Mouse (Mus musculus) thymus, adult 2 months (tissue): ENCODE results near the gene Kndc1. TPM values are rescaled to one million over a fixed set of nuclear protein-coding genes. Genes with fewer than 3 reads are reported as not detected.

ENCODE experiments used
- DNase-seq: peaks from one replicate; pipeline ENCODE4 v3.0.0; 2021
- H3K27ac ChIP-seq: fragments of 200-500 bp; 2 replicates; pipeline ENCODE4 v1.5.1; 2012; ENCODE audit warnings: low read length, control low read depth; ENCODE audit not compliant: control insufficient read depth, insufficient read depth
- H3K27me3 ChIP-seq: fragments of 200-500 bp; 2 replicates; pipeline ENCODE4 v1.6.1; 2012; ENCODE audit warnings: mild to moderate bottlenecking, low read length, moderate library complexity, mixed read lengths; ENCODE audit not compliant: control insufficient read depth, insufficient read depth
- H3K36me3 ChIP-seq: fragments of 200-500 bp; 2 replicates; pipeline ENCODE4 v1.6.1; 2012; ENCODE audit warnings: mild to moderate bottlenecking, low read length, moderate library complexity; ENCODE audit not compliant: control insufficient read depth, insufficient read depth
- H3K4me1 ChIP-seq: fragments of 200-500 bp; replicated peaks from 2 replicates; pipeline ENCODE4 v1.6.1; 2012; ENCODE audit warnings: low read length; ENCODE audit not compliant: control insufficient read depth, insufficient read depth
- H3K4me3 ChIP-seq: fragments of 200-500 bp; 2 replicates; pipeline ENCODE4 v1.5.1; 2012; ENCODE audit warnings: mild to moderate bottlenecking, low read length, control low read depth, moderate library complexity; ENCODE audit not compliant: control insufficient read depth, insufficient read depth
- CTCF ChIP-seq: fragments of 200-500 bp; IDR thresholded peaks from 2 replicates; pipeline ENCODE4 v1.5.1; 2012; ENCODE audit warnings: mild to moderate bottlenecking, control low read depth, low read length, moderate library complexity, borderline replicate concordance; ENCODE audit not compliant: control insufficient read depth, poor library complexity, insufficient read depth; ENCODE audit errors: extremely low read depth
- POLR2A ChIP-seq: fragments of 200-500 bp; IDR thresholded peaks from 2 replicates; pipeline ENCODE4 v1.6.1; 2012; ENCODE audit warnings: mild to moderate bottlenecking, low read length, control low read depth, moderate library complexity; ENCODE audit not compliant: control insufficient read depth, poor library complexity, insufficient read depth; ENCODE audit errors: extremely low read depth
- WGBS: fragments of 180-500 bp; shearing (Covaris S2); methylation state at CpG from one replicate; pipeline ENCODE4 v1.1.7; 2018; 5-methylcytosine and 5-hydroxymethylcytosine counted together
- polyA plus RNA-seq: library from polyadenylated mRNA; depleted of rRNA; stranded (reverse); fragments of >200 nt; gene quantifications from 2 replicates; pipeline ENCODE4 v1.2.3, GENCODE M21; 2012

Gene Kndc1
- polyA plus RNA-seq, 1 experiment = 4.8 TPM

GRCm38 (mm10) chr7:139937138-139937537 is 42.6 kb downstream of the Kndc1 start:
- no peaks in the 10 kb centered on the region for H3K4me1 ChIP-seq
- H3K4me3 ChIP-seq = no peak overlapping the region
- DNase-seq = no peak
- H3K27ac ChIP-seq = no peak overlapping the region
- H3K27me3 ChIP-seq = 0 out of 2 replicates have a peak, but pooled peaks cover 4% of the 10 kb centered on the region
- WGBS = 76% methylated on average over 3 of the region's 3 CpGs
- TF ChIP-seq POLR2A (no peak), CTCF (no peak)
- H3K36me3 ChIP-seq = no peaks in the 10 kb centered on the region

- no peak overlapping the region for H3K4me3 ChIP-seq
- DNase-seq = no peak
- no peaks in the 10 kb centered on the region for H3K4me1 ChIP-seq
- H3K27me3 ChIP-seq = peaks cover 6% of the 10 kb centered on the region; the same call in 1 of the 2 replicates
- WGBS = 81% methylated on average over 5 of the region's 5 CpGs
- no peak for TF ChIP-seq POLR2A
- no peak for TF ChIP-seq CTCF
- H3K27ac ChIP-seq = no peak overlapping the region
- no peaks in the 10 kb centered on the region for H3K36me3 ChIP-seq
Measured at GRCm38 (mm10) chr7:139937810-139938209, 43.3 kb downstream of the Kndc1 start.

- 74% methylated on average over 16 of the region's 16 CpGs for WGBS
- Histone ChIP-seq H3K27ac (no peak overlapping the region), H3K27me3 (peaks cover 20% of the 10 kb centered on the region), H3K4me3 (no peak overlapping the region), H3K4me1 (no peaks in the 10 kb centered on the region; the same call in 1 of the 2 replicates), H3K36me3 (no peaks in the 10 kb centered on the region)
- no peak for TF ChIP-seq POLR2A
- TF ChIP-seq CTCF = no peak
- no peak for DNase-seq
Measured at GRCm38 (mm10) chr7:139940476-139941209, 46.1 kb downstream of the Kndc1 start.

GRCm38 (mm10) chr7:139943674-139944281 is 49.3 kb downstream of the Kndc1 start, which contains the start of gene Utf1:
TSS of gene Utf1 (plus strand) at chr7:139943789.
- Histone ChIP-seq H3K4me1 (no peaks in the 10 kb centered on the region; the same call in 1 of the 2 replicates), H3K4me3 (no peak within 1 kb of the TSS; the same call in 1 of the 2 replicates), H3K27ac (no peak within 1 kb of the TSS), H3K27me3 (peaks cover 20% of the 10 kb centered on the region), H3K36me3 (no peaks in the 10 kb centered on the region)
- DNase-seq = no peak
- no peak for TF ChIP-seq POLR2A
- TF ChIP-seq CTCF = no peak
- WGBS = 2% methylated on average over 59 of the region's 59 CpGs

GRCm38 (mm10) chr7:139944291-139945240 is 50.1 kb downstream of the Kndc1 start:
- Histone ChIP-seq H3K27me3 (peaks cover 20% of the 10 kb centered on the region), H3K36me3 (no peaks in the 10 kb centered on the region), H3K4me3 (no peak overlapping the region; the same call in 1 of the 2 replicates), H3K4me1 (peaks cover under 1% of the 10 kb centered on the region), H3K27ac (no peak overlapping the region)
- TF ChIP-seq POLR2A (no peak), CTCF (no peak)
- no peak for DNase-seq
- WGBS = 13% methylated on average over 68 of the region's 68 CpGs

- DNase-seq = no peak
- Histone ChIP-seq H3K4me3 (no peak overlapping the region), H3K4me1 (peaks cover 3% of the 10 kb centered on the region), H3K36me3 (no peaks in the 10 kb centered on the region), H3K27me3 (peaks cover 20% of the 10 kb centered on the region), H3K27ac (no peak overlapping the region)
- 80% methylated on average over 5 of the region's 5 CpGs for WGBS
- TF ChIP-seq POLR2A (no peak), CTCF (no peak)
Measured at GRCm38 (mm10) chr7:139945516-139945915, 51.0 kb downstream of the Kndc1 start.
